Mouse (Mus musculus): ENCODE measurements around the gene Wdfy3.
"Not testable (repeated sequence)": the region's sequence is repeated elsewhere in the genome, so short reads cannot be mapped to it uniquely, and the experiment has no call there.

The Wdfy3 gene

DNA sequence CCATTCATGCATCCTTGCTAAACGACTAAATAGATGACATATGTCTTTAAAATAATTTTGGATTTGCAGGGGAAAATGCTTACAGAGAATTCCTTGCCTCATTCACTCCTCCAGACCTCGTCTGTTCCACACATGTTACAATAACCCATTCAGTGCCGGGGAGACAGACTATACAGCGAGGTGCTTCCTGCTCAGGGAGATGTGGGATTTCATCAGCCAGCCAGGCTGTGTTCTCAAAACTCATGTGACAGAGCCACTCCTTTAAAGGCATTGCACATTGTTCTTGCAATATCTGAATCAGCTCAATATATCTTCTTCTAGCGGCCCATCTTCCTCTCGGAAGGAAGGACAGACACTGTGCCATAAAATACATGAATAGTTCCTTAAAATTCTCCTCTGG lies 70.8 kb downstream of the Wdfy3 start:
- DNase-seq (ENCODE audit: low spot score) = no peak

DNA sequence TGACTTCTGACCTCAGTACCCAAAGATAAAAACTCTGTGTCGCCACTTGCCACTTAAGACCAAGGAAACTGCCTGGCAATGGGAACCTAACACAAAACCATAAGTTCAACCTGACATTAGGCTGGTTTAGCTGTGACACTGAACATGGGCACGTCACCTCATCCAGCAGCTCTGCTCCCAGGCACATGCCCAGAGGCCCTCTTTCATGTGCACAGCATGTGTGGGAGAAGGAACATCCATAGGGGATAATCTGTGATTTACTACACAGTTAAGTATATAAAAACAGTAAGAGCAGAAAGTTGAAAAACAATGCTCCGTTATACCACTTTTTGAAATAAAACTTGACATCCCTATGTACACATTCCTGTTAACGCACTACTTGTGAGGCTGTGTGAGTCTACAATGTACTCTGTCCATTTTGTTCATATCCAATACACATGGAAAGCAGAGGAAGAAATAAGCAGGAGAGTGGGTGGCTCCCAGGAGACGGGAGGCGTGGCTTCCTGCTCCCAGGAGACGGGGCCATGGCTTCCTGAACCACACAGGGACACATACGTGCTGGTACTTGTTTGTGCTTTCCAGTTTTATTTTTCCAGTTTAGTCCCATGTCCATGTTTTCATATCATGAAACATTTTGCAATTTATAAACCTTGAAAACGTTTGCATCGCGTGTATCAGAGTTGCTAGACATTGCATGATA lies 73.5 kb downstream of the Wdfy3 start:
- DNase-seq (ENCODE audit: low spot score) = no peak

DNA sequence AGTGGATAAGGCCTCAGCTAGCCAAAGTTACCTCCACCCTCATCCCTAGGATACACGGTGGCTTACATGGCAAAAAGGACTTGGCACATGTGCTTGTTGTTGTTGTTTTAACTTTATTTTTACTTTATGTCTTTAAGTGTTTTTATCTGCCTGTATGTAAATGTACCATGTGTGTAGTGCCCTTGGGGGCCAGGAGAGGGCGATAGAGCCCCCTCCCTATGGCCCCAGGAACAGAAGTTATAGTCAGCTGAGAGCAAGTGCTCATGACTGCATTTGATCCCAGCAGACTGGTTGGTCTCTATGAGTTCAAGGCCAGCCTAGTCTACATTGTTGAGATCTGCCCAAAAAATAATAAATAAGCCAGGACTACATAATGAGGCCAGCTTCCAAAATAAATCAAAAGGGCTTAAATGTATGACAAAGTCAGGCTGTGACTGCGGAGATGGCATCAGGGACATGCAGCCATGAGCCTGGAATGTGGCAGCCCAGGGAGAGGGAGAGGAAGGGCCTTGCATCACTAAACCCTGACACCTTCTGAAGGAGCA lies 74.2 kb downstream of the Wdfy3 start:
- DNase-seq (ENCODE audit: low spot score) = no peak

DNA sequence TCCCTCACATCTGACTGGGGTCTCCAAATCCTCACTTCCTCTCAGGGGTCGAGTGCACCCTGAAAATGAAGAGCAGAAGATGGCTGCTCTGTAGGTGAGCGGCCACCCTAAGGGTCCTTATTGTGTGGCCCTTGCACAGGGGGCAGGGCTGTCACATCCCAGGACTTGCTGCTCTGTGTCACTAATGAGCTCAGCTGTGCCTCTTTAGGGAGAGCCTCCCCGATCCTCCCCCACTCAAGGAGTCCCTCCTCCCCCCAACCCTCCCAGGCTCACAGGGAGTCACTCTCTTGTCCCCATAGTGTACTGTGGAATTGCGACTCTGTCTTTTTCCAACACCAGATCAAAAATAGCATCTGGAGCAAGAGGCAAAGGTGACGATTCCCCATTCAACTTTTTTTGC lies 75.7 kb downstream of the Wdfy3 start:
- DNase-seq (ENCODE audit: low spot score) = no peak

DNA sequence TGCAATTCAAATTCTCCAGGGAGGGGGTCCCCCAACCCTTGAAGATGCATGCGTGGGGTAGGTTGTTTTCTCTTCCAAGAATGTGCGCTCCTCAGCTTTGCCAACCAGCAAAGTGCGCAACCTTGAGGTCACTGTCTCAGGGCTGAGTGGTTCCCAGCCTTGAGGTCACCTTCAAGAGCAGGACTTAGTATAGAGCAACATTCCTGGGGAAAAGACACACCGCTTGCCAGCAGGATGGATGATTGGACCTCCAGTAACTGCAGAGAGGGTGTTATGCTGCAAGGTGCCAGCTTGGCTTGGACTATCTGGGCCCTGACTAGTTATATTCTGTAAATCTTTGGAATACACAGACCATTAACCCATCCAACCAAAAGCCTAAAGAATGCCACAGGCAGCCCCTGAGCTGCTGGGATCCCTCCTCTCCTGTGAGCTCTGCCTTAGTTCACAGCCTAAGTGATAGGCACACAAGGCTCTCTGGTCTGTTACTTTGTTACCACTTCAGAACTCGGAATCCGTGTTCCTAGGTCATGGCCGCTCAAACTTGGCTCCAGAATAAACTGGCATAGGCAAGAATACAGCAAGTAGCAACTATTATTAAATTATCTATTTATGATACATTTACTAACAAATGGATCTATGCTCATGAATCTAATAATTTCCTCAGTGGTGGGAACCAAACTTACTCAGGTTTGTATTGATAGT lies 76.6 kb downstream of the Wdfy3 start:
- no peak for DNase-seq (ENCODE audit: low spot score)

DNA sequence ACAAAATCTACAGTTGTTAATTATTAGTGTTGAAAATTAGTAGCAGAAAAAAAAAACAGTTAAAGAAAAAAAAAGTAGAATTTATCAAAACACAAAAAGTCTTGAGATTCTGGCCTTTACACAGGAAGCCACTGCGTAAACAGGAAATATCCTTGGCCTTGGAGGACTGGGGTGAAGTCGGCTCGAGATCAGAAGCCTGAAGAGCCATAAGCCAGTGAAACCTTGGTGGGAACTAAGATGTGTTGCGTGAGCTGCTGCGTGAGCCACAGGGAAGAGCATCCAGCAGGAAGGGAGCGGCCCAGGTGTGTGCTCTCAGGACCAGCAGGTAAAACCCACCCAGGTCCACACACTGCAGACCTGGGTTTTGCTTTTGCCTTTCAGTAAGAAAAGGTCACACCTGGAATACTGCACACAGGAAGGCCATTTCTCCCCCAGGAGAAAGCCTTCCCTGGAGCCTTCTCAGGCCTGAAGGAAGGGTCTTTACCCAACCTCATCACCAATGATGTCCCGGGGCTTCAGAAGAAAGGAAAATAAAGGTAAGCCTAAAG lies 79.3 kb downstream of the Wdfy3 start:
- DNase-seq (ENCODE audit: low spot score) = no peak

DNA sequence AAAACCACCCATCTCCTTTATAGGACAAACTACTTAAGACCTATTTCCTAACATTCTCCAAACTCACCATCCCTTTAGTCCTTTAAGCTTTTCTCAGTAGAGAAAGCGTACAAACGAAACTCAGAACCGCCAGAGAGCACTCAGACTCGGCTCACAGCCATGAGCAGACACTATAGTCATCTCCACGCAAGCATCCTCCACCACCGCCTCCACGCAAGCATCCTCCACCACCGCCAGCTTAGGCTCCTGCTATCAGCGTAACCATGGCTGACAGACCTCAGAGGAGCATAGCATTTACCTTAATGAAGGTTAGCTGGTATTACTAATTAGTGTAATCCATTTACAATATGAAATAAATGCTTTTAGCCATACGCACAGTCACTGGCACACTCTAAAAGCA lies 81.2 kb downstream of the Wdfy3 start:
- no peak for DNase-seq (ENCODE audit: low spot score)

DNA sequence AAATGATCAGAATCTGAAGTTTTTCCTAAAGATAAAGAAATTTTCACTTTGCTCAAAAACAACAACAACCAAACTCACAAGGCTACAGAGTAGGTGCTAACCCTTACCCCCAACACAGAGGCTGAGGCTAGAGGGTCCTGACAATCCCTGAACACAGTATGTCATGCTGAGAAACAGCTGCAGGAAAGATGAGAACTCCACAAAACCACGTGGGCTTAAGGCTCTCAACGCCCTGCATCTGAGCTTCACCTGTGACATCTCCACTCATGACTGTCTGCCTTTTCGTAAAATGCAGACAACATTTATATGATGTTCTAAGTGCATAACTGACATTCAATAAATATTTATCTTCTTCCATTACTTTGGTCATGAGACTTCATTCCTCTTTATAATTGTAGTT lies 83.0 kb downstream of the Wdfy3 start:
- DNase-seq (ENCODE audit: low spot score) = no peak

DNA sequence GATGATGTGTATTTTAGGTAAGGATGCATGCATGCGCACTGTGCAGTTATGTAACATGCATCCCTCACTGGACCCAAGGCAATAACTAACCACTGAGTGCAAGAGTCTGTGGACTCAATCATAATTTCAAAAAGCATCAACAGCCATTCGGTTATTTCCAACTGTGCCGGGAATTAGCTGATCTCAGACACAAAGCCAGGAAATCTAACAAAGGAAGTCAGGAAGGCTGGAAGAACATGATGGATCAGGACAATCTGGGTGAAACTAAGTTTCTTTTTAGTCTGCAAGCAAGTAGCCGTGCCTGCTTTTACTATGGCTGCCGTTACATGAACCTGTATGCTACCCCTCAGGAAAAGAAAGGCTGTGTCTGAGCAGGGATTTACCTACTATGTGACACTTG lies 87.5 kb downstream of the Wdfy3 start:
- no peak for DNase-seq (ENCODE audit: low spot score)

- DNase-seq (ENCODE audit: low spot score) = no peak
Measured at GRCm38 (mm10) chr5:101979594-101979993, 90.1 kb downstream of the Wdfy3 start.

GRCm38 (mm10) chr5:101972594-101972993 lies 97.1 kb downstream of the Wdfy3 start:
- DNase-seq (ENCODE audit: low spot score) = not testable (repeated sequence)

GRCm38 (mm10) chr5:101968153-101968851 lies 101.4 kb downstream of the Wdfy3 start:
- DNase-seq (ENCODE audit: low spot score) = peak; percentile 29

GRCm38 (mm10) chr5:101967832-101968152 lies 101.9 kb downstream of the Wdfy3 start:
- DNase-seq (ENCODE audit: low spot score) = no peak

GRCm38 (mm10) chr5:101962824-101963223 lies 106.9 kb downstream of the Wdfy3 start:
- DNase-seq (ENCODE audit: low spot score) = no peak

GRCm38 (mm10) chr5:101959369-101959768 lies 110.4 kb downstream of the Wdfy3 start:
- DNase-seq (ENCODE audit: low spot score) = no peak

- DNase-seq (ENCODE audit: low spot score) = no peak
Measured at GRCm38 (mm10) chr5:101958941-101959340, 110.8 kb downstream of the Wdfy3 start.

- no peak for DNase-seq (ENCODE audit: low spot score)
Measured at GRCm38 (mm10) chr5:101957419-101957818, 112.3 kb downstream of the Wdfy3 start.

DNA sequence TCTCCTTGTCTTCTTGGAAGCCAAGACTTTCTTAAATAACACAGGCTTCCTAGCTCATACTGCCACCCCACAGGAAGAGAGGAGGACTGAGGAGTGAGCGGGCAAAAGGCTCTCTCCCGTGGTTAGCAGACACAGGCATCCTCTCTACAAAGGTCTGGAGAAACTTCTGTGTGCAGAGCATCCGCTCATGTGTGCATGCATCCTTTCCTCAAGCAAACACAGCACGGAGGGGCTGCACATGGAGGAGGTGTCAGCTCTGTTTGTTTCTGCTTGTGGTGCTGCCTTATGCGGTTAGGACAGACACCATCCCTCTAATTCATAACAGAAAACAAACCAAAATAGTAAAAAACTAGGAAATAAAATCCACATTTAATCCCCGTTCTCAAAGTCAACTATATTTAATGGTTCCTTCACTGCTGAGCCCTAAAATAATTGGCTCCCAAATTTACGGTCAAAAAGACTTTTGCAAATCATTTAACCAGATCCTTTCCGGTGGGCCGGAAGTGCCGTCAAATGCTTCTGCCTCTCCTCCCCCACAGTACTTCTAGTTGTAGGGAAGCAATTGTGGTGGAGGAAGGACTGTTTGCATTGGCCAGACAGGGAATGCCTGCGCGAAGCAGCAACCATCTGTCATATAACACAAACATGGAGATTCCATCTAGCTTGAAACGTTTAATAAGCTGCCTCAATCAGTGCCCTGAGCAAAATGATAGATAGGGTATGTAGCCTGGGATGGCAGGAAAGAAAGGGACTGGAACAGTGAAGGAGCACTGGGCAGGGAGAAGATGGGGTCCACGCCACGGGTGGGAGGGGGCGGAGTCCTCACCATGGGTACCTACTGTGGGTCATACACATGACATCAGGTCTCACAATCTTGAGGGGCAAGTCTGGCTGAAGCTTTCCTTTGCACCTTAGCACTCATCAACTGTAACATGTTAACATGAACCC lies 115.1 kb downstream of the Wdfy3 start:
- no peak for DNase-seq (ENCODE audit: low spot score)

DNA sequence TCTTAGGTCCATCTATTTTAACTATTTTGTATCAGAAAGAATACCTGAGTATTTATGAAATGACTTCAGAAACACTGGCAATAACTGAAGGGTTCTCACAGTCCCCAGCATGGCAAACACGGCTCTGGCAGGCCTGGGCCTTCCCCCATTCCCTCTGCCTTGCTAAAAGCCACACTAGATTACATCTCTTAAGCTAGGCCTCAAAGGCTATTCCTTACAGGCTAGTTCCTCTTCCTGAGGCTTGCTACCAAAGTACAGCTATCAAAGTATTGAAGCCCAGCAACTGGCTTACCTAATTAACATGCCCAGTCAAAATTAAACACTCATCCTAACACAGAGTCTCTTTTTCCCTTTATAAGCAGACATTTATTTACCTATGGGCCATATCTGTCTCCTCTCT lies 117.8 kb downstream of the Wdfy3 start:
- no peak for DNase-seq (ENCODE audit: low spot score)

DNA sequence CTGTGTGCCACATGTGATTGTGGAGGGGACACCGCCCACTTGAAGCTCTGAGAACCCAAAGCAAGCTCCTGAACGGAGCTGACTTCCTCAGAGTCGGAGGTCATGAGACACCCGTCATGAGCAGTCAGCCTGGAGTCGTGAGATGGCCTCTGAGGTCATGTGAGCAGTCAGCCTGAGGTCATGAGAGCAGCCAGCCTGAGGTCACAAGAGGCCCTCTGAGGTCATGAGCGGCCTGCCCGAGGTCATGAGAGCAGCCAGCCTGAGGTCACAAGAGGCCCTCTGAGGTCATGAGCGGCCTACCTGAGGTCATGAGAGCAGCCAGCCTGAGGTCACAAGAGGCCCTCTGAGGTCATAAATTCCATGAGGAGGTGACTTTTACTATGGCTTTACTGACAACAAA lies 120.4 kb downstream of the Wdfy3 start:
- DNase-seq (ENCODE audit: low spot score) = peak; percentile 32

DNA sequence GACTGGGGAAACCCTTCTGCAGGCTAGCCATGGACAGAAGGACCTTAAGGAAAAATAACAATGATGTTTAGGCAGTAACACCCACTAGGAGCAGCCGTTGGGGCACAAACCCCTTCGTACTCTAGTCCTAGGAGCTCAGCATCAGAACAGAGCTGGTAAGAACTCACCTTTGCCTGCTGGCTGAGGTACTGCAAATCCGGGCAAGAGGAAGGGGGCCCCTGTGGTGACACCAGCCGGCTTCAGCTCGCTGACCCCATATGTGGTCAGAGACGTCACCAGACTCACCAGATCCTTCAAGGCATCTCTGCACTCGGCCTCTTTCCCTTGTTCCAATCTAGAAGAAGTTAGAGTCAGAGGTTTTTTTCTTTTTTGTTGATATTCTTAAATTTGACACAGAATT lies 121.1 kb downstream of the Wdfy3 start:
- DNase-seq (ENCODE audit: low spot score) = no peak

DNA sequence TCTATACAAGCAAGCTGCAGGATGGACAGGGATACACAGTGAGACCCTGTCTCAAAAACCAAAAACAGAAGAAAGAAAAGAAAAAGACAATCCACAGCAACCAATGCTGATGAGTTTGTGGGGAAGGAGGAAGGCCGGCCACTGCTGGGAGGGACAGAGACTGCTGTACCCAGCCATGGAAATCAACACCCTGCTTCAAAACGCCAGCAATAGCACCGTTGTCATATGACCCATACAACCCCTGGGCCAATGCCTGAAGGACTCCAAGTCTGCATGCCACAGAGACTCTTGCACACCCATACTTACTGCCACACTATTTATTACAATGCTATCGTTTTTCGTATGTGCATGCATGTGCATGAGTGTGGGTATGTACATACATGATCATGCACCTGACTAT lies 124.0 kb downstream of the Wdfy3 start:
- DNase-seq (ENCODE audit: low spot score) = no peak

All from embryo, embryonic 10.5 days (tissue).